Mouse (Mus musculus) thymus, adult 2 months (tissue): ENCODE measurements around the gene Dmwd.

Source experiments
- CTCF ChIP-seq: fragments of 200-500 bp; IDR thresholded peaks from 2 replicates; pipeline ENCODE4 v1.5.1; 2012; ENCODE audit warnings: mild to moderate bottlenecking, control low read depth, low read length, moderate library complexity, borderline replicate concordance; ENCODE audit not compliant: control insufficient read depth, poor library complexity, insufficient read depth; ENCODE audit errors: extremely low read depth
- POLR2A ChIP-seq: fragments of 200-500 bp; IDR thresholded peaks from 2 replicates; pipeline ENCODE4 v1.6.1; 2012; ENCODE audit warnings: mild to moderate bottlenecking, low read length, control low read depth, moderate library complexity; ENCODE audit not compliant: control insufficient read depth, poor library complexity, insufficient read depth; ENCODE audit errors: extremely low read depth

DNA sequence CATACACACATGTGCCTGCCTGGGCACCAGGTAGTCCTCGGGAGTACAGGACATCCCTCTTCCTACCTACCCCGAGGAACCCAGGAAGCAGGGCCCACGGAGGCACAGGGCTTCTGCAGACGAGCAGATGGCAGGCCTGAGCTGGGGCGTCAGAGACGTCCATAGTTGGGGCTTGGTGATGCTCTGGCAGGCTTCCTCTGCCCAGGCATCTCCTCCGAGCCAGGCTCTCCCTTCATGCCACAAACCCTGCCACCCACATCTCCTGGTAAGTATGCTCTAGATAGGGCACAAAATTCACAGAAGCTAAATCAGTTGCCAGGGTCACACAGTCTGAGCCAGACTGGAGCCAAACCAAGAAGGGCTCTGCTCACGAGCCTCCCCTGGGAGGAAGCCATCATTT is 25.9 kb upstream of the Dmwd start:
- TF ChIP-seq POLR2A (no peak), CTCF (no peak)
